In genomic region chr2:164170902-164171301, GRCm38 (mm10) we compare ENCODE assay signal across 9 mouse cellular contexts. TPM values are rescaled to one million over a fixed set of nuclear protein-coding genes. Genes with fewer than 3 reads are reported as not detected.
DNase-seq lines count a peak whose midpoint lies in the region; ATAC-seq and TF ChIP-seq lines count a peak whose summit lies in the region.
"Had no signal": no experiment of that assay in that cellular context is flagged by ENCODE, and none has a peak within 500 bp of the region (broad histone marks: within the 10 kb centered on the region; RNA-seq: fewer than 3 reads in every experiment).

Gene Kcns1 (minus strand): TSS chr2:164171113.

- H3K9ac ChIP-seq in limb, embryonic 14.5 days (ENCODE audit: low read depth, low read length, severe bottlenecking) = no peak within 1 kb of the TSS; the same call in 1 of the 2 replicates
- no peak within 1 kb of the TSS for H3K9ac ChIP-seq in stomach, postnatal 0 days (ENCODE audit: low read length)

- DNase-seq in frontal cortex, postnatal 10 days (ENCODE audit: low spot score in 2 of 2) = no peak
- peak; percentile 16 for DNase-seq in right cerebral cortex, postnatal 14 days
- no peak for DNase-seq in right cerebral cortex, postnatal 25 days
- no peak for DNase-seq in limb, embryonic 14.5 days (ENCODE audit: low spot score)
- DNase-seq in stomach, postnatal 0 days (ENCODE audit: low spot score) = no peak
- no peak for DNase-seq in right cerebral cortex, postnatal 10 days (ENCODE audit: low spot score in 2 of 2)
- DNase-seq in gastrocnemius, adult 18-20 months (ENCODE audit: low spot score) = no peak

- H3K4me3 ChIP-seq in limb, embryonic 14.5 days (replicated peaks; ENCODE audit: low read length) = peak within 1 kb of the TSS; percentile 27
- H3K4me3 ChIP-seq in stomach, postnatal 0 days (ENCODE audit: low read depth, low read length) = peak within 1 kb of the TSS; percentile 26

- H3K27ac ChIP-seq in limb, embryonic 14.5 days (replicated peaks; ENCODE audit: low read depth, low read length) = no peak within 1 kb of the TSS
- no peak within 1 kb of the TSS for H3K27ac ChIP-seq in stomach, postnatal 0 days (replicated peaks)

- peak within 1 kb of the TSS; percentile 45 for H3K4me2 ChIP-seq in limb, embryonic 14.5 days (replicated peaks; ENCODE audit: low read depth, low read length, severe bottlenecking)
- peak within 1 kb of the TSS; percentile 46 for H3K4me2 ChIP-seq in stomach, postnatal 0 days (replicated peaks; ENCODE audit: low read depth)

- no peaks in the 10 kb centered on the region for H3K36me3 ChIP-seq in limb, embryonic 14.5 days (ENCODE audit: control insufficient read depth, insufficient read depth, low read length)
- H3K36me3 ChIP-seq in stomach, postnatal 0 days (ENCODE audit: control insufficient read depth, insufficient read depth, low read length) = no peaks in the 10 kb centered on the region

- no peak for TF ChIP-seq EP300 in stomach, postnatal 0 days (optimal IDR thresholded peaks at IDR 0.05)

- peak; percentile 6; the same call in 1 of the 2 replicates for ATAC-seq in frontal cortex, adult (ENCODE audit: low TSS enrichment)
- no peak for ATAC-seq in limb, embryonic 14.5 days (ENCODE audit: low FRiP score, low read depth)
- ATAC-seq in stomach, postnatal 0 days (ENCODE audit: low FRiP score, low TSS enrichment) = no peak

- peaks cover 18% of the 10 kb centered on the region for H3K4me1 ChIP-seq in limb, embryonic 14.5 days (ENCODE audit: control insufficient read depth, insufficient read depth, low read length)
- no peaks in the 10 kb centered on the region for H3K4me1 ChIP-seq in stomach, postnatal 0 days (replicated peaks; ENCODE audit: control insufficient read depth, insufficient read depth)

- TF ChIP-seq CTCF in stomach, postnatal 0 days (IDR thresholded peaks at IDR 0.05; ENCODE audit: low read depth) = no peak

- peaks cover 61% of the 10 kb centered on the region for H3K27me3 ChIP-seq in limb, embryonic 14.5 days (ENCODE audit: control insufficient read depth, insufficient read depth, low read length)
- H3K27me3 ChIP-seq in stomach, postnatal 0 days (ENCODE audit: control insufficient read depth, insufficient read depth, low read length) = peaks cover 20% of the 10 kb centered on the region; the same call in 1 of the 2 replicates

- no peak for TF ChIP-seq POLR2A in limb, embryonic 14.5 days (IDR thresholded peaks at IDR 0.05; ENCODE audit: borderline replicate concordance, extremely low read depth, insufficient read depth, insufficient read length)

- WGBS in limb, embryonic 14.5 days = 1% methylated on average over 28 of the region's 29 CpGs
- WGBS in stomach, postnatal 0 days = 3% methylated on average over 26 of the region's 29 CpGs

- no peaks in the 10 kb centered on the region for H3K9me3 ChIP-seq in limb, embryonic 14.5 days (ENCODE audit: control insufficient read depth, low read length)
- no peaks in the 10 kb centered on the region for H3K9me3 ChIP-seq in stomach, postnatal 0 days (ENCODE audit: control insufficient read depth, low read length)

RNA-seq across cellular contexts. Expression of gene Kcns1, which starts in this region (rescaled TPM):
- 6.8 and 11.2 TPM in 2 replicates for polyA plus RNA-seq in limb, embryonic 14.5 days (2012; rRNA removed)
- 2.7 and 3.2 TPM in 2 replicates for polyA plus RNA-seq in limb, embryonic 14.5 days (2014; fragmentation: Nextera tagmentation; extraction: Ambion mirVana)
- 0.19 and 0.23 TPM in 2 replicates for polyA plus RNA-seq in stomach, postnatal 0 days (2015; fragmentation: Nextera tagmentation; extraction: Ambion mirVana)
- total RNA-seq in gastrocnemius, adult 18-20 months (2021) = 1 to 10 TPM; 1.4 to 1.5 TPM
- polyA plus RNA-seq: C2C12 had no signal
